Mouse (Mus musculus): ENCODE measurements around the gene Olfr1431.
"Not testable (repeated sequence)": the region's sequence is repeated elsewhere in the genome, so short reads cannot be mapped to it uniquely, and the experiment has no call there.

Gene Olfr1431

GRCm38 (mm10) chr19:12200334-12200733, at the start of gene Olfr1431:
TSS of gene Olfr1431 (plus strand) at chr19:12200634.
- no peak for DNase-seq

GRCm38 (mm10) chr19:12170062-12170599, 30.3 kb upstream of the Olfr1431 start, which contains the start of gene Olfr1555-ps1:
TSS of gene Olfr1555-ps1 (minus strand) at chr19:12170112.
- not testable (repeated sequence) for DNase-seq

DNA sequence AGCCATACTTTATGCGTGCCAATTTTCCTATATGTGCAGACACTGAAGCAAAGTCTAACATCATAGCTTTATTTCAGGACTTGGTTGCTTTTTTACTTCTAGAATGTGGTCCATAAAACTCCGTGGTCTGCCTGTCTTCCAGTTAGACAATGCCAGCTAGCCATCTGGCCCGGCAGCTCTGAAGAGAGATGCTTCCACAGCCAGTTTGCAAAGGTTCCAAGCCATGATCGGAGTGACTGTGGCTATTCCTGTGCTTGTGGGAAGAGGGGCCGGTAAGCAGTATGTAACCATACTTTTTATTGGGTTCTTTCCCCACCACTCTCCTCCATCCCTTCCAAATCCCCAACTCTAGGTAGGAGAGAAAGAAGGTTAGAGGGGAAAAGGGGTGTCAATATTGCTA, 25.0 kb upstream of the Olfr1431 start:
- DNase-seq = not testable (repeated sequence)

DNA sequence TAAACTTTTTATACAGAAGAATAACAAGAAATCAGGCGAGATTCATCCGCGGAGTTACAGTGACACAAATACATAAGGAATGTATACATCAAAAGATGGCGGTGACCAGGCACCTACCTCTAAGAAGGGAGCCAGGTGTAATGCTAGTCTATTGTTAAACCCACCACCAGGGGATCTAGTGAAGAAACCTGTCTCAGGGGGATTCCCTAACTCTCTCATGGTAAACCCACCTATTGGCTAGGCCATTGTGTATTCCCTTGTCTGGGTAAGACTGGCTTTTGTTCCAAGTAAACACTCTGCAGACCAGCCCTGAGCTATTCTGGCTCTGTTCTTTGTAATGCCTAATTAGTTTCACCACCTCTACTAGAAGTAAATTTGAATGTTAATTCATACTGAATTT, 1.4 kb upstream of the Olfr1431 start:
- DNase-seq = not testable (repeated sequence)

DNA sequence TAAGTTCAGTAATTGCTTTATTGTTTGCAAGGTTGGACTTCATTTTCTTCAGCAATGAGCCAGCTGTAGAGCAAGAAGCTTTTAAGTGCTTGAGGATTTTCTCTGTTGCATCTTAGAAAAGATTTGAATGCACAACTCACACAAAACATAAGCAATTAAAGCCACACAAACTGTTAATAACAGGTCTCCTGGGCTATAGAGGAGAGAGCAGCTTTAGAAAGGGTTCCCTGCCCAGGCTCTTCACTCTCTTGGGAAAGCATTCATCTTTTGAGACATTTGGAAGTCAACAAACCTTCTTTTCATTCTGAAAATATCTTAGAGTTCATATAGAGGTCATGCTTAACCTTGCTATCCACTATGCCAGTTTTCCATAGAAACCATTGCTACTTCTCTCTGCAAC, 32.1 kb downstream of the Olfr1431 start, which contains the start of gene Olfr1432:
Olfr1432 (minus strand) TSS at position 101 of the 400 bp plus-strand sequence.
- DNase-seq = not testable (repeated sequence)

DNA sequence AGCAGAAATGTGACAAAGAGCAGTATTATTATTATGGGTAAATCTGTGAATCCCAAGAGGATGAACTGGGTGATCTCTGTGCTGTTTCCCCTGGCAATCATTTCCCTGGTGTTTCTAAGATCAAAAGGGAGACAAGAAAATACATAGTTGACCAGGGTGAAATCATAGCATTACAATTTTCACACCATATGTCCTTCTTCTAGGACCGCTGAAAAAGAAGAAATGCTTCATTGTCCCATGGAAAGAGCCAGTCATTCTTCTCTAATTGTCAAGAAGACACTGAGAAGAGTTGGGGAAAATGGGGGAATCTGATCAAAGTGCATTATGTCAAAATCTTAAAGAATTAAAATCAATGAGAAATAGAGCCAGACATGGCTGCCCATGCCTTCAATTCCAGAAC, 41.1 kb downstream of the Olfr1431 start, which contains the start of gene Olfr262:
Olfr262 (minus strand) TSS at position 101 of the 400 bp plus-strand sequence.
- DNase-seq = no peak

DNA sequence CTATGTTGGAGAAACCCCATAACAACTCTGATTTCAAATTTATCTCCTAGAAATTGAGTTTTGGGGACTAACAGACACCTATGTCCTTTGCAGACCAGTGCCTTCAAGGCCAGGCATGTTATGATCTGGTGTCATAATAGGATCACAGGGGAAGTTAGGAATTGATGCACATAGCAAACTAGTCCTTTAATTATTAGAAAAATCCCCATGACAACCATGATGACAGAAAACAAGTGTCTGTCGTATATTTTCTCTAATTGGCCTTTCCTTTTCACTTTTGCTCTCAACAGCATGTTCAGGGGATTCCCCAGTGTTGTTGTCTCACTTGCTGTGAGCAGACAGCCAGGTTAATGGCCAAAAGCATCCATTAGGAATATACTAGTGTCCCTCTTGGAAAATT, 60.3 kb downstream of the Olfr1431 start, which contains the start of gene Olfr235:
Olfr235 (plus strand) TSS at position 301 of the 400 bp plus-strand sequence.
- DNase-seq = no peak

Measured in lung, postnatal 36 days (tissue).